Mouse (Mus musculus): Measurements from ENCODE around the gene Soat2. TPM values are rescaled to one million over a fixed set of nuclear protein-coding genes. Genes with fewer than 3 reads are reported as not detected.

Soat2 gene
- polyA plus RNA-seq, 1 experiment from 2014 or later, result 0.17 TPM

Other genes starting within 250 kb of the Soat2 start
- gene Krt4, start 225.8 kb upstream of the Soat2 start, polyA plus RNA-seq (2016; fragmentation: Nextera tagmentation; extraction: Ambion mirVana), result 0.20 and 0.68 TPM in 2 replicates
- 0.28 TPM in 1 of 2 replicates, not detected in the other for gene Krt79, start 210.2 kb upstream of the Soat2 start, polyA plus RNA-seq (2016; fragmentation: Nextera tagmentation; extraction: Ambion mirVana)
- gene Krt78, start 196.2 kb upstream of the Soat2 start, polyA plus RNA-seq (2016; fragmentation: Nextera tagmentation; extraction: Ambion mirVana), result 0.13 TPM in 1 of 2 replicates, not detected in the other
- 45.6 and 56.5 TPM in 2 replicates for gene Krt8, start 146.0 kb upstream of the Soat2 start, polyA plus RNA-seq (2016; fragmentation: Nextera tagmentation; extraction: Ambion mirVana)
- gene Krt18, start 122.3 kb upstream of the Soat2 start, polyA plus RNA-seq (2016; fragmentation: Nextera tagmentation; extraction: Ambion mirVana), result 47.5 and 50.6 TPM in 2 replicates
- 113 and 120 TPM in 2 replicates for gene Eif4b, start 76.8 kb upstream of the Soat2 start, polyA plus RNA-seq (2016; fragmentation: Nextera tagmentation; extraction: Ambion mirVana)
- gene Tns2, start 50.1 kb upstream of the Soat2 start, polyA plus RNA-seq (2016; fragmentation: Nextera tagmentation; extraction: Ambion mirVana), result 29.6 and 34.0 TPM in 2 replicates
- 15.6 and 15.7 TPM in 2 replicates for gene Spryd3, start 14.3 kb upstream of the Soat2 start, polyA plus RNA-seq (2016; fragmentation: Nextera tagmentation; extraction: Ambion mirVana)
- 0.92 and 1.2 TPM in 2 replicates for gene Igfbp6, start 6.2 kb upstream of the Soat2 start, polyA plus RNA-seq (2016; fragmentation: Nextera tagmentation; extraction: Ambion mirVana)
- 114 and 119 TPM in 2 replicates for gene Zfp740, start 52.7 kb downstream of the Soat2 start, polyA plus RNA-seq (2016; fragmentation: Nextera tagmentation; extraction: Ambion mirVana)
- 82.8 and 91.1 TPM in 2 replicates for gene Csad, start 54.2 kb downstream of the Soat2 start, polyA plus RNA-seq (2016; fragmentation: Nextera tagmentation; extraction: Ambion mirVana)
- gene Itgb7, start 81.4 kb downstream of the Soat2 start, polyA plus RNA-seq (2016; fragmentation: Nextera tagmentation; extraction: Ambion mirVana), result 1.9 and 2.6 TPM in 2 replicates
- 121 and 123 TPM in 2 replicates for gene Rarg, start 107.0 kb downstream of the Soat2 start, polyA plus RNA-seq (2016; fragmentation: Nextera tagmentation; extraction: Ambion mirVana)
- 0.99 and 1.1 TPM in 2 replicates for gene Gm9918, start 120.0 kb downstream of the Soat2 start, polyA plus RNA-seq (2016; fragmentation: Nextera tagmentation; extraction: Ambion mirVana)
- gene Mfsd5, start 128.9 kb downstream of the Soat2 start, polyA plus RNA-seq (2016; fragmentation: Nextera tagmentation; extraction: Ambion mirVana), result 57.9 and 60.1 TPM in 2 replicates
- 36.1 and 37.1 TPM in 2 replicates for gene Espl1, start 145.7 kb downstream of the Soat2 start, polyA plus RNA-seq (2016; fragmentation: Nextera tagmentation; extraction: Ambion mirVana)
- gene Pfdn5, start 175.6 kb downstream of the Soat2 start, polyA plus RNA-seq (2016; fragmentation: Nextera tagmentation; extraction: Ambion mirVana), result 433 and 448 TPM in 2 replicates
- gene Myg1, start 181.2 kb downstream of the Soat2 start, polyA plus RNA-seq (2016; fragmentation: Nextera tagmentation; extraction: Ambion mirVana), result 113 and 114 TPM in 2 replicates
- 78.4 and 89.3 TPM in 2 replicates for gene Aaas, start 200.2 kb downstream of the Soat2 start, polyA plus RNA-seq (2016; fragmentation: Nextera tagmentation; extraction: Ambion mirVana)
- 8.5 and 9.4 TPM in 2 replicates for gene Sp7, start 216.7 kb downstream of the Soat2 start, polyA plus RNA-seq (2016; fragmentation: Nextera tagmentation; extraction: Ambion mirVana)